Mouse (Mus musculus) monocyte, adult 2 months (primary cell): ENCODE results near the gene Bspry.

Experiments used
- DNase-seq, 2 experiments: peaks; one replicate each; pipeline ENCODE4 v3.0.0; 2022; ENCODE audit warnings: low spot score in 2 of 2, low read depth in 1 of 2

Bspry gene

DNA sequence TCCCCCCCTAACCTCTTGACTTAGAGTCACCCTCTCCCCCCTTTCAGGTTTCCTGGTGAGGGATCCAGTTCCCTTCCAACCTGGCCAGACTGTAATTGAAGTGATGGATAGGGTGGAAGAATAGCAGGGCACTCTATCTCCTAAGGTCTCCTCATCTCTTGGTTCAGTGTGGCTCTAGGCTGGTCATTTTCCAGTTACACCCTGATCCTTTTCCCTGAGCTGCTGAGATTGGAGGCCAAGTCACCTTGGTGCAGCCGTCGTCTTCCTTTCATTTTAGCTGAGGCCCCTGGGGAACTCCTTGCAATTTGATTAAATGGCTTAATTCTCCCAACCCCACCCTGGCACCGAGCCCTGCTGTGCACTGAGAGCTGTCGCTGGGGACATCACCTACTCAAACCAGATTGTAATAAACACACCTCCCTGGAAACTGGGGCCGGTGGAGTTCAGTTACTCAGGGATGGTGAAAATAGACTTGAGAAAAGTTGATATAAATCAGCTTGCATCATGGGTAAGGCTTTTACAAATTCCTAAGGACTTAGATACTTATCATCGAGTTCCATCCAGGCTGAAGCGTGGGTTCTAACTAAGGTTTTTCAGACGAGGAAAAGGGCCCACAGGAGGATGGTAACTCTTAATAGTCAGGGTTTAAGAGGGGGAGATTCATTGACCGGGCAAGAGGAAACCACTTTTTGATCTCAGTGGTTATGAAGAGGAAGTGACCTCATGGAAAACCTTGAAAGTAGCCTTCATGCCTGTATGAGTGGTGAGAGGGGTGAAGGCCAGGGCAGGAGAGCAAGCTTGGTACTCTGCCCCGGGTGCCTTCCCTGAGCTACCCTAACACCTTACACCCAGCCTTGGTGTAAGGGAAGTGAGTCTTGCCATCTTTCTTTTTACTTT lies 1.1 kb downstream of the Bspry start:
- DNase-seq: no peak

DNA sequence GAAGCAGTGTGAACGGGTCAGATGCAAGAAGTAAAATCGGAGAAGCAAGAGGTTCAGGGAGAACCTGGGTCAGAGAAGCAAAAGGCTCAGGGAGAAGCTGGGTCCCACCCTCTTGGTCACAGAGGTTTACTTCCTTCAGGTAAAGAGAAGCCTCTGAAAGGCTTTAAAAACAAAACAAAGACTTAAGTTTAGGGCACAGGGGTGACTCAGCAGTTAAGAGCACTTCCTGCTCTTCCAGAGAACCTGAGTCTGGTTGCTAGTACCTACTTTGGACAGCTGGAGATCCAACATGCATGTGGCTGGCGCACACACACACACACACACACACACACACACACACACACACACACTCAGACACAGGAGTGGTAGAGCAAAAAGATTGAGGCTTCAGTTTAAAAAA lies 5.1 kb downstream of the Bspry start:
- DNase-seq: no peak

DNA sequence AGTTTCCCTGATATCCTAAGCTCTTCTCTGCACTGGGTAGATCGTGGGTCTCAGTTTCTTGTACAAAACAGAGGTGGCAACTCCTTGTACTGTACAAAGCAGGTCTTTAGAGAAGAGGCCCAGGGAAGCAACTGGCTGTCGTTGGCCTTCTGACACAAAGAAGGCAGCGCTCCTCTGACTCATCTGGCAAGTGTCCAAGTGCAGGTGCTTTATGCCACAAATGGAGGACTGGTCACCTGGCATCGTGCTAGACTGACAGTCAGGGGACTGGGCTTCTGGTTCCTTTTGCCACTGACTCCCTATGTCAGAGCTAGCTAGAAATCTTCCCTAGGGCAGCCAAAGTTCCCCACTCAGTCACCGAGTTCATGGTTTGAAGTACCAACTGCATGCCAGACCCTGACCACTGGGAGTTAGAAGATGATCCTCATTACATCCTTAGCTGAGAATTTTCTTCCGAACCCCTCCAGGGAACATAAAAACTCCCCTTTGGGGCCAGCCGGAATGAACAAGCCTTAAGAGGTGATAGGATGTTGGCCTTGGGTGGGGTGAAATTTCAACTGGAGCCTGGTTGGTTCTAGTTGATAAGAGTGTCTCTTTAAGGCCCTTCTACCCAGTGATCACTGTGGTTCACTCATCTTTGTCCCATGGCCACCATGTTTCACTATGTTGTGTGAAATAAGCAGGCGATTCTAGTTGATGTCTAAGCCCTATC lies 5.8 kb downstream of the Bspry start:
- no peak for DNase-seq

DNA sequence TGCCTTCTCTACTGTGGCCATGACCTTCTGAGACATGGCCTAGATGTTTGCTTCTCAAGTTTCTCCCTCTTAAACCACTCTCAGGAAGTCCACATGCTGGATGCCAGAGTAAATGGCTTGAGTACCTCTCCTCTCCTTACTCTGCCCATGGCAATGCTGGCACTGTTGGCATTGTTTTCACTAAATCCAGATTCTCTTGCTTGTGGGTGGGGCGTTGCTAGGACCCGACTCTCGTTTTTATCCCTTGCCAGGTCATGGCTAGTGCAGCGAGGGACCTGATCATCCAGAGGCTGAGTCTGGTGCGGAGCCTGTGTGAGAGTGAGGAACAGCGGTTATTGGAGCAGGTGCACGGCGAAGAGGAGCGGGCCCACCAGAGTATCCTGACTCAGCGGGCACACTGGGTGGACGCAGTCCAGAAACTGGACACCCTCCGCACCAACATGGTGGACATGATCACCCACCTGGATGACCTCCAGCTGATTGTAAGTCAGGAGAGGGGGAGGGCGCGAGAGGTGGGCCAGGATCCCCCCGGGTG lies 6.4 kb downstream of the Bspry start:
- no peak for DNase-seq

DNA sequence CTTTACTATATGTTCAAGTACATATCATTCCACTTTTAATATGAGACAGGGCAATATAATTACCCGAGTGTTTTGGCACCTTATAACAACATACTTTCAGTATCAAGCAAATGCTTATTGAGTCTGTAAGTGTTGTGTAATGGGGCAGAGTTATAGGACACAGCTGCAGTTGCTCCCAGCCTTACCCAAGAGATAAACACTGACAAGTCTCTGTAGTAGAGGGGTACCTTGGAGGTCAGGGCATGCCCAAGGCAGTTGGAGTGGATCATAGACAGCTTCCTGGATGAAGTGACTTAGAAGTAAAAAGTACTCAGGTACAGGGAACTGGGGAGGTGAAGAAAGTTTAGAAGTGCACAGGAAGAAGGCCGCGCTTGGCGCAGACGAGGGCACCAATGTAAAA lies 7.3 kb downstream of the Bspry start:
- no peak for DNase-seq

DNA sequence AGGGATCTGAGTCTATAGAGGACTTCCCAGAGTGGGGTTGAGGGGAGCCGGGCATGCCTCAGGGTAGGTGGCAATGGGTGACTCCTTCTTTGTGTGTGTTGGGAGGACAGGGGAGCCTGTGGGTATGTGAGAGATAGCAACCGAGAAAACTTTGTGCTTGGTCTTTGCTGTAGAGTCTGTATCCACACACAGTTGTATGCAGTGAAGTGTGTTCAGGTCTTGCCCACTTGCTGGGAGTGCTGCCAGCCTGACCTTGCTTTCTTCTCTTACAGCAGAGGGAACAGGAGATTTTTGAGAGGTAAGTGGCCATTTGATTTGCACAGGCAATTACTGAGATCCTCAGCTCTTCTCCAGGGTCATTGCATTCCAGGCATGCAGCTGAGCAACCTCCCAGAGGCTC lies 8.1 kb downstream of the Bspry start:
- DNase-seq: no peak

DNA sequence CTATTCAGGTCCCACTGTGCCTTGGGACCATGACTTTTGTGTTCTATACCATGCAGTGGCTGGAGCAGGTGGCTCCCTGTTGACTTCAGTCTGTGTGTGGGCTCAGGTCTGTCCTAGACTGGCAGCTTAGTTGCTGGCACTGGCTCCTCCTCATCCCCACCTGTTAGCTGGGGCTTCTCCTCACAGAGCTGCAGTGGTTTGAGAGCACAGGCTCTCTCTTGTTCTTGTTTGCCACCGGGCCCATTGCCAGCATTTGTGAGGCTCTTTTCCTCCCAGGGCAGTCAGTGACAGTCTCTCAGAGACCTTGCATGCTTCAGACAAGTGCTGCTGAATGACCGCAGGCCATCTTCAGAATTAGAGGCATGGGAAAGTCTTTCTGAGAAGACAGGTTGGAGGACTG lies 12.8 kb downstream of the Bspry start:
- no peak for DNase-seq

DNA sequence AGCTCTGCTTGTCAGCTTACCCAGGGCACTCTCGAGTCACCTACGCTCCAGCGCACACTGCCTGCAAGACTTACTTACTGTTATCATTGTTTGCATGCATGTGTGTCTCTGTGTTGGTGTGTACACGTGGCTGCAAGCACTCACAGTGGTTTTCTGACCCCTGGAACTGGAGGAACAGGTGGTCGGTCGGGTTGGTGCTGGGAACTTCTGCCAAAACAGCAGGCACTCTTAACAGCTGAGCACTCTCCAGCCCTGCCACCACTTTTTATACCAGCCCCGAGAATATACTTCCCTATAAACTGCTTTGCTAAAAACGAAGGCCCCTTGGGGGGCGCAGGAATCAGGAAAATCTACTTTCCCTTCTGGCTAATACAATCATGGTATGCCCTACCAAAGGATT lies 14.4 kb downstream of the Bspry start:
- no peak for DNase-seq

DNA sequence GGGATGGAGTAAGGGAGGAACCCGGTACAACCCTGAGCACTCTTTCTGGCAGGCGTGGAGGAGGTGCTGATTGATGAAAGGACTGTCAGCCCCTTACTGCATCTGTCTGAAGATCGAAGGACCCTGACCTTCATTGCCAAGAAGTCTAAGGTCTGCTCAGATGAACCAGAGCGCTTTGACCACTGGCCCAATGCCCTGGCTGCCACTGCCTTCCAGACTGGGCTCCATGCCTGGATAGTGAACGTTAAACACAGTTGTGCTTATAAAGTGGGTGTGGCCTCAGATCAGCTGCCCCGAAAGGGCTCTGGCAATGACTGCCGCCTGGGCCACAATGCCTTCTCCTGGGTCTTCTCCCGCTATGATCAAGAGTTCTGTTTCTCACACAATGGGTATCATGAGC lies 16.1 kb downstream of the Bspry start:
- no peak for DNase-seq

DNA sequence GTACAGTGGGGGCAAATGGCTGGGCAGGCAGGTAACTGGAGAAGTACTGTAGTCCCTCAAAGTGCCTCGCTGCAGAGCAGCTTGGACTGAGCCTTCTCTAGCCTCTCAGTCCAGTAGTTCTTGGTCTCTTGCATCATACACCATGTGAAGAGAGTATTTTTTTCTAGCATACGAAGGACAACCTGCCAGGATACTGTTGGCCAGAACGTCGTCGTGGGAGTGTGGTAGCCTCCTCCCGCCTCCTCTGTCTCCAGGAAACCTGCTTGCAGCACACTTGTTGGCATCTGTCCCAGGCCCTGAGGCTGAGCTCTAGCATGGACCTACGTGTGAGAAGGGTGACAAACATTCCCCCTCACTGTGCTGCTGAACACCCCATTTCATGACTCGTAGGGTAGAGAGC lies 17.0 kb downstream of the Bspry start:
- DNase-seq: no peak

DNA sequence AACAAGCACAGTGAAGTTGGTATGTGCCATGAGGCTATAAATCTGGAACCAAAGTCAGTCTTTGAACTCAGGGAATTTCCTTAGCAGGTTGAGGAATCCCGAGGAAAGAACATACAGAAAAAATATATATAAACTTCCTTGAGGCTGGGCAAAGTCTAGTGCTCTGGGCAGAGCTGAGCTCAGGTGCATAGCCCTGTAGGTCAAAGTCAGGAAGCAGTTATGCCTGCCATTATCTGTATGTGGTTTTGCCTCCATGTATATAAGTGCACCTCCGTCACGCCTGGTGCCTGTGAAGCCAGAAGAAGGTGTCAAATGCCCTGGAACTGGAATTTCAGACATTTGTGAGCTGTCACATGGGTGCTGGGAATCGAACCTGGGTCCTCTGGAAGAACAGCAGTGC lies 20.9 kb downstream of the Bspry start:
- no peak for DNase-seq

DNA sequence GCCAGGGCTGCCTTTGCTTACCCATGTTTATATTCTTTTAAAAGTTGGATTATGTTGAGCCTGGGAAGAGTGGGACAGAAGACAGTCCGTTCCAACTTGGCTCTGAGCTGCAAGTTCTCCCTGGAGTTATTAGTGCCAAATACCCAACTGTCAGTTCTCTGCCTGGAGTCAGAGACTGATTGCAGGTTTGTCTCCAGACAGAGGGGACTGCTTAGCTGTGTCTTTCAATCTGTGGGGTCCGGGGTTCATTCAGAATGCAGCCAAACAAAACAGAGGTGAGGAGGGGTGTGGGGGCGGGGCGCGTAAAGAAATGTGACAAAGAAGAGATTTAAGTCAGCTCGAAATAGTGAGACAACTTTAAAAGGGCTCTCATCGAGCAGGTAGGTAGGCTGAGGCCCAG lies 21.7 kb downstream of the Bspry start:
- no peak for DNase-seq

DNA sequence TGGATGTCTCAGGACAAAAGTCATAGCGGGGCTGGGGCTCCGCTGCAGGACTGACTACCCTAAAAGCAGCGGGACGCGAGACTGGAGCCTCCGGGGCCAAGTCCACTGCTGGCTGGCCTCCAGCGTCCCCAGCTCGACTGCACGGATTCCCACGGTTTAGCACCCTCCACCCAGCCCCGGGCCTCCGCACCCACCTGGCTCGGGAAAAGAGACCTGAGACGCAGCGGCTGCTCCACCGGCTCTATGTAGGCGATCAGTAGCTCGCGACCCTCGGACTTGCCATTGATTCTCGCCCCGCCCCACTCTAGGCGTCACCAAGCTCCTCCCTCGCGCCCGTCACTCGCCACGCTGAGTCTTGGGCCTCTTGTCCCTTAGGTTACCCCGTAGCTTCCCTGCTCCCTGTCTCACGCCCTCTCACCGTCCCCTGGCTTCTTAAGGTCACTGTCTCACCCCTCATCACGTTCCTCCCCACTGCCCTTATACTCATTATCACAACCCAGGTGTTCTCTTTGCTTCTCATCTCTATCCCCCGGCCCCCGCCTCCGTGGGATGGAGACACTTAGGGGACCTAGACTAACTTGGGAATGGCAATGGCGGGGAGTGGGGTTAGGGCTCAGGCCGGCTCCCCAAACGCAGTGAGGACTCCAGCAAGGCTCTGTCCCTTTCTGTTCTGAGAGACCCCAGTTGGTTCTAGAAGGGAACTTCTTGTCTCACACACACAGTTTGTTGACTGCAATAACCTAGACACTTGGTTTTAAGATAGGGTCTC lies 22.3 kb downstream of the Bspry start:
- DNase-seq: peak; percentile 29 to 67

DNA sequence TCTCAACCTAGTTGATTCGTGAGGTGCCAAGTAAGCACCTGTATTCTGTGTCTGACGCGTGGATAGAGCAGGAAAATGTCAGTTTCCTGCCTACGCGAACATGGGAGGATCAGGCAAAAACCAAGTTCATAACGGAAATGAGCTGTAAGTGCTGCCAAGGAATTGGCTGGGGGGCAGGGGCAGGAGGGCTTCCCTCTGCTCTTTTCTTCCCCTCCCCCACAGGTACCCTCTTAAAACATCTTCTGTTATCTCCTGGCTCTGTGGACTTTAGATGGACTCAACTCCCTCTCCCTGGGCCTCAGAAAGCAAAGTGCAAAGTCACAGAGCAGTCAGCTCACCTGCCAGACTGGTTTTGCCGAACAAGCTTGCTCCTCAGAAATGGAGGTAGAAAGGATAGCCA lies 23.1 kb downstream of the Bspry start:
- no peak for DNase-seq

DNA sequence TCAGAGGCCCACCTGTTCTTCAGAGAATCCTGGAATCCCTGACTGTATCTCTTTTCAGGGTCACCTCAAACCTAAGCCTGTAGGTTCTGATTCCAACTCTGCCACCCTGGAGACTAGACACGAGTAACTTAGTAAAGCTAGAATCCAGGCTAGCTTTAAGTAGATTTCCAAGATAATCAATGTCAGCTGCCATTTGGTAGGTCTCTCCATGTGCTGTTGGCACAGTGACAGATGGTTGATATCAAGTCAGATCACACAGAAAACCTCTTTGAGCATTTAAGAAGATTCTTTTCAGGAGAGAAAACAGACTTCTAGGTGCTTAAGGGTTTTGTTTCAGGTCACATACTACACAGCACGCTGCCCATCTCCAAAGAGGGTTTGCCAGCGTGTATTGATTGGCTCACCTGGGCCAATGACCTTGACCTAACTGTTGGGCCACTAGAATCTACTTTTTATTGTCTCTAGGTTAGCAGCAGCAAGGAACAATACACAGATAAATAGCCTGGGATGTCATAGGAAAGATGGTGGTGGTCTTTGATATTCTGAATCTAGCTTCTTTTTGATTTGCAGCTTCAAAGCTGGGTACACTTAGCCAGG lies 23.6 kb downstream of the Bspry start, which contains the start of gene Hdhd3:
Gene Hdhd3 (minus strand): TSS at position 94 of the 597 bp plus-strand sequence.
- DNase-seq: no peak

DNA sequence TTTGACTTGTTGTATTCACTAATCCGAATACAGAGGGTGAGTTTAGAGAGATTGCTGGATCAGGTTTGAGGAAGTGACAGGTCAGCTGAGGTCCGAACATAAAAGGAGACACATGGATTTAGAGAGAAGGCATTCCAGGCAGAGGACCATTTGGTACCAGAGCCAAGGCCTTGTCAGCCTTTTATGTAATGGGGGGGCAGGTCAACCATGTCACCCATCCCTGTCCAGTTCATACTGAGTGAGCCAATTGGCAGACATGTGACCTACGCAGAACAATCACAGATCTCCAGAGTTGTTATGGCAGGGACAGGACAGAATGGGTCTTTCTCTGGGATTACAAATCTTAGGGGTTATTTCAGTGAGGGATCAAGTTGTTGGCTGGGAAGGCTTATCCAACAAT lies 26.1 kb downstream of the Bspry start:
- no peak for DNase-seq

DNA sequence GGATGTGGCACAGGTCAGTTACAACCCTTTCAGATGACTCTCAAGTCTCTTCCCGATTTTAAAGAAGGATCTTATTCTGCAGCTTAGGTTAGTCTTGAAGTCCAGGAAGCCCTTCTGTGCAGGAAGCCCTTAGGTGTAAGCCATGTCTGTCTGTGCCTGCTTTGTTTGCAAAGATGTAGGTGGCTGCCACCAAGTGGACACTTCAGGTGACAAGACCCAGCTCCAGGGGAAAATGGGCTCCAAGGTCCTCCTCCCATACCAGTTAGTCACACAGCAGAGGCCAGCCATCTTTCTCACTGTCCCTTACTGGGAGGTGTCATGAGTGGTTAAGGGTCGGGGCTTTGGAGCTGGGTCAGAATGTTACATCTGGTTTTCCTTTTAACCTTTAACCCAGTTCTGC lies 26.9 kb downstream of the Bspry start:
- DNase-seq: no peak

DNA sequence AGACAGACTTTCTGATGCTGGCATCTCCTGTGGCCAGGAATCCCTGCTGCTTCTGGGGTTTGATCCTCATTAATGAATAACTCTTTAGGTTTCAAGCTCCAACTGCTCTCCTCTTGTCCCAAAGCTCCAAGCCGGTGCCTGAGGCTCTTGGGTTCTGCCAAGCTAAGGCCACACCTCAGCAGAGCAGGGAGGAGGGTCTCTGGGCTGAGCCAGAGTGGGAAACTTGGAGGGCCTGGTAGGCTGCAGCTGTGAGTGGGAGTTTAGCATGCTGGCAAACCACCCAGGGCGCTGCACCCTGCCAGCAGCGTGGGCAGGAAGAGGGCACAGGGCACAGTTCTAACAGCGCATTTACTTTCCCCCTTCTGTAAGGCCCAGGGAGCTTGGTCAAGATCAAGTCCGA lies 29.0 kb downstream of the Bspry start:
- DNase-seq: no peak

DNA sequence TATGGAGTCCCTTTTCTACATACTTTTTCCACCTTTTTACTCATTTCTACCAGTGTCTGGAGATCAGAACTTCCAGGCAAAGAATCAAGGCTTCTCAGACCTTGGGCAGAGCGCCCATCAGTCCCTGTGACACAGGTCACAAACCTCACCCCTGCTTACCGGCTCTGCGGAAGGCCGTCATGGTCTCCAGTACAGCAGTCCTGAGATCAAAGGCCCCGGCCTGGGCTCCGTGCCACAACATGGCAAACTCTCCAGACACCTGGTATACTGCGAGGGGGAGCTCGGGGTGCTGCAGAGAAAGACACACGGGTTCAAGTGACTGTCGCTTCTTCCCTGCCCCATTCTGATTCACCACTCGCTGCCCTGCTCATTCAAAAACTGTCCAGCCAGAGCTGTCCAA lies 30.1 kb downstream of the Bspry start:
- no peak for DNase-seq

DNA sequence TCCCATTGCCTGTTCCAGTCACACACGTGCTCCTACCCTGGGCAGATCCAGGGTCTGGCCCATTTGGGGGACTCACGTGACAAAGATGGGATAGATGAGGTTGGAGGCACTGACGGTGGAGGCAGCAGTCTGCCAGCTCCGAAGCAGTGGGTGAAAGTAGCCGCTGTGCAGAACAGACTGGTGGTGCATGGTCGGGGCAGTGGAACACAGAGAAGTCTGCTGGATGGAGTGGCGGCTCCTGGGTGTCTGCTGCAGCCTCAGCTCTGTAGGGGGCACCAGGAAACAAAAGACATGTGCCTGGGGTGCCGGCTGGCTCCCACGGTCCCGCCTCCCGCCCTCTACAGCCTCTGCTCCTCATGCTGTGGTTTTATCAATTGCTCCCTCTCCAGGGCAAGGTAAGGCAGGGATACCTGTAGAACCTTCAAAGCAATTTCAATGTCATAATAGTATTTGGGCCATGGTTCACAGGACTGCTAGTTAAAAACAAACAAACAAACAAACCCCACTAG lies 34.2 kb downstream of the Bspry start:
- no peak for DNase-seq

DNA sequence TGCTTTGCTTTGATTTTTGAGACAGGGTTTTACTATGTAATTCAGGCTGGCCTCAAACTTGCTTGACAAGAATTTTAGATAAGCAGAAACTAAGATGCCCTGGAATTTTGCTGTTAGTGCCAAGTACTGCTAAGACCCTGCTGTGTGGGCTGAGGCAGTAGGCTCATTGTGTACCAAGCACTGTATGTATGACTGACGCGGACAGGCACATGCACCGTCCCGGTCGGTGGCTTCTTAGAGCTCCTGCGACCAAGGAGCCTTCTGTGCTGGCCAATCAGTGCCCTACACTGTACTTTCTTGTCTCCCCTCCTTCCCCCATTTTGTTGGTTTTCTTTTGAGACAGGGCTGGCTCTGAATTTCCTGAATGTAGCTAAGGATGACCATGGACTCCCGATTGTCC lies 35.1 kb downstream of the Bspry start:
- DNase-seq: no peak
